Mouse (Mus musculus) cerebellum, adult 2 months (tissue): ENCODE results near the gene Gm49354. TPM values are rescaled to one million over a fixed set of nuclear protein-coding genes. Genes with fewer than 3 reads are reported as not detected.
"Not testable (repeated sequence)": the region's sequence is repeated elsewhere in the genome, so short reads cannot be mapped to it uniquely, and the experiment has no call there.

ENCODE experiments used
- DNase-seq, 2 experiments: peaks; one replicate each; pipeline ENCODE4 v3.0.0; 2021
- H3K27ac ChIP-seq: fragments of 200-500 bp; 2 replicates; pipeline ENCODE4 v1.5.1; 2012; ENCODE audit warnings: low read length, control low read depth, inconsistent platforms; ENCODE audit not compliant: insufficient read depth
- H3K27me3 ChIP-seq: fragments of 200-500 bp; 2 replicates; pipeline ENCODE4 v1.6.1; 2012; ENCODE audit warnings: inconsistent platforms, mild to moderate bottlenecking, low read length, moderate library complexity; ENCODE audit not compliant: control insufficient read depth, insufficient read depth
- H3K4me1 ChIP-seq: fragments of 200-500 bp; 2 replicates; pipeline ENCODE4 v1.6.1; 2011; ENCODE audit warnings: low read length; ENCODE audit not compliant: control insufficient read depth, insufficient read depth
- H3K4me3 ChIP-seq: fragments of 200-500 bp; replicated peaks from 2 replicates; pipeline ENCODE3; 2011; ENCODE audit warnings: mild to moderate bottlenecking, low read depth, low read length, control low read depth; ENCODE audit not compliant: insufficient read depth
- CTCF ChIP-seq: fragments of 200-500 bp; IDR thresholded peaks from 2 replicates; pipeline ENCODE4 v1.5.1; 2011; ENCODE audit warnings: low read depth, mild to moderate bottlenecking, control low read depth, low read length, moderate library complexity, borderline replicate concordance; ENCODE audit not compliant: insufficient read depth
- POLR2A ChIP-seq: fragments of 200-500 bp; IDR thresholded peaks from 2 replicates; pipeline ENCODE4 v1.6.1; 2011; ENCODE audit warnings: low read length, control low read depth, borderline replicate concordance; ENCODE audit not compliant: insufficient read depth
- WGBS: fragments of 180-500 bp; shearing (Covaris S2); methylation state at CpG from one replicate; pipeline ENCODE4 v1.1.7; 2018; 5-methylcytosine and 5-hydroxymethylcytosine counted together
- polyA plus RNA-seq: library from polyadenylated mRNA; depleted of rRNA; stranded (reverse); fragments of >200 nt; gene quantifications from 2 replicates; pipeline ENCODE4 v1.2.3, GENCODE M21; 2012

The Gm49354 gene
- polyA plus RNA-seq, 1 experiment: not detected

DNA sequence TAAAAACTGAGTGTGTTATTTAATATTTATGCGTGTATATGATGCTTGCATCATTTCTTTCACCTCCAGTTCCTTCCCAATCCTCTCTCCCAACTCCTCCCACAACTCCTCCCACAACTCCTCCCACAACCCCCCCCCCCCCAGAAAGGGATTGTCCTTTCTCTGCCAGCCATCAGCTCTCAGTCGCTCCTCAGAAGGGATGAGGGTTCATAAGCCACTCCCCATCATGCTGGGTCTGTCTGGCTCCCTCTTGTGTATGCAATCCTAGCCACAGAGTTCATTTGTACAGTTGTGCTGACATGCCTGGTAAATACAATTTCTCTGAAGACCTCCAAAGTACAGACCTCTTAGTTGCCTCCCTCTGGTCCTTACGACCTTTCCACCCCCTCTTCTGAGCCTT is 46.9 kb downstream of the Gm49354 start:
- H3K27me3 ChIP-seq: no peaks in the 10 kb centered on the region
- 37% methylated on average over 3 of the region's 3 CpGs for WGBS
- no peak for DNase-seq
- H3K4me3 ChIP-seq: no peak overlapping the region
- TF ChIP-seq CTCF (no peak), POLR2A (no peak)
- no peaks in the 10 kb centered on the region; the same call in 1 of the 2 replicates for H3K4me1 ChIP-seq
- no peak overlapping the region for H3K27ac ChIP-seq

DNA sequence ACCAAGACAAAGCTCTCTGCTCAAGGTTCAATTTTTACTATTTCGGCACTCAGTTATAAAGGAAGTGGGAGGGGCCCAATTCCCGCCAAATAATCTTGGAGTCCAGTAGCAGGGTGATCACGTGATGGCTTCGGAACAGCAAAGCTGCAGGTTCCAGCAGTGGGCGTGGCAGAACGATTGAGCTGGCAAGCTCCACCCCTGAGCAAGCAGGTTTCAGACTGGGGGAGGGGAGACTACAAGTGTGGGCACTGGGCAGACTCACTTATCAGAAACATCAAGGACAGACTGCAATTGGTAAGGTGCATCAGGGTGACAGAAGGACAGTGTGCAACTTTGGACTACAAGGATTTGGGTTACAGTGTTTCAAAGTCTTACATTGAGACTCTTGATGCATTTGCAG is 47.7 kb downstream of the Gm49354 start:
- not testable (repeated sequence) for DNase-seq, H3K27me3 ChIP-seq, H3K4me3 ChIP-seq, H3K27ac ChIP-seq, H3K4me1 ChIP-seq
- WGBS: 45% methylated on average over 6 of the region's 6 CpGs

DNA sequence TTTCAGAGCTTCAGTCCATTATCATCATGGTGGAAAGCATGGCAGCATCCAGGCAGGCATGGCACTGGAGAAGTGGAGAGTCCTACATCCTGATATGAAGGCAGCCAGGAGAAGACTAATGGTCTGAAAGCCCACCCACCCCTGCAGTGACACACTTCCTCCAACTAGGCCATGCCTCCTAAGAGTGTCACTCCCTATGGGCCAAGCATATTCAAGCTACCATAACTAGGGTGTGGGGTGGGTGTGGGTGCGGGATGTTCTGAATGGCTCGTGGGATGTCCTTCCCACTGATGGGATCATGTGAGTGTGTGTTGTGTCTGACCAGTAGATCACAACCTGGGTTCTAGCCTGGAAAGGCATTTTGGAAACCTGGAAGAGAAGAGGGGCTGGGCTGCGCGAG is 48.1 kb downstream of the Gm49354 start:
- Histone ChIP-seq H3K27ac (no peak overlapping the region), H3K27me3 (no peaks in the 10 kb centered on the region), H3K4me3 (no peak overlapping the region), H3K4me1 (no peaks in the 10 kb centered on the region; the same call in 1 of the 2 replicates)
- no peak for TF ChIP-seq POLR2A
- TF ChIP-seq CTCF: no peak
- WGBS: 89% methylated on average over 4 of the region's 4 CpGs
- DNase-seq: no peak

DNA sequence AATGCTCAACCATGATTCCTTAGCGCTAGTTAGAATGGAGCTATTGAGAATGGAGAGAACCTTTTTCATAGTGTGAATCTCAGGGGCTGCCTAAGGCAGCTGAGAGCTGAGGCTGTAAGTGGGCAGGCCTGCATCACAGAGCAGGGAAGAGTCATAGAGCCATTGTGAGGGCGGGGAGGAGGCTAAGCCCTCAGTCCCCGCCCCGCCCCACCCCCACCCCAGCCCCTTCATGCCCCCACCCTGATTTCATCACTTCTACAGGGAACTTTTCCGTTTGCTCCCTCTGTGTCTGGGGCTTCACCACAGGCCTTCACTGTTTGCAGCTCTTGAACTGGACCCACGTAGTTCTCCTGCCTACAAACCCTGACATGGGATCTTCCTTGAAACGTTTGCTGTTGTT is 50.4 kb downstream of the Gm49354 start, which contains the start of gene Spata31d1d:
Gene Spata31d1d (minus strand): TSS at position 101 of the 400 bp plus-strand sequence.
- H3K27me3 ChIP-seq: no peaks in the 10 kb centered on the region
- H3K27ac ChIP-seq: no peak within 1 kb of the TSS
- H3K4me3 ChIP-seq: no peak within 1 kb of the TSS
- WGBS: 49% methylated on average over 7 of the region's 7 CpGs
- DNase-seq: no peak
- TF ChIP-seq CTCF (no peak), POLR2A (no peak)
- no peaks in the 10 kb centered on the region; the same call in 1 of the 2 replicates for H3K4me1 ChIP-seq

DNA sequence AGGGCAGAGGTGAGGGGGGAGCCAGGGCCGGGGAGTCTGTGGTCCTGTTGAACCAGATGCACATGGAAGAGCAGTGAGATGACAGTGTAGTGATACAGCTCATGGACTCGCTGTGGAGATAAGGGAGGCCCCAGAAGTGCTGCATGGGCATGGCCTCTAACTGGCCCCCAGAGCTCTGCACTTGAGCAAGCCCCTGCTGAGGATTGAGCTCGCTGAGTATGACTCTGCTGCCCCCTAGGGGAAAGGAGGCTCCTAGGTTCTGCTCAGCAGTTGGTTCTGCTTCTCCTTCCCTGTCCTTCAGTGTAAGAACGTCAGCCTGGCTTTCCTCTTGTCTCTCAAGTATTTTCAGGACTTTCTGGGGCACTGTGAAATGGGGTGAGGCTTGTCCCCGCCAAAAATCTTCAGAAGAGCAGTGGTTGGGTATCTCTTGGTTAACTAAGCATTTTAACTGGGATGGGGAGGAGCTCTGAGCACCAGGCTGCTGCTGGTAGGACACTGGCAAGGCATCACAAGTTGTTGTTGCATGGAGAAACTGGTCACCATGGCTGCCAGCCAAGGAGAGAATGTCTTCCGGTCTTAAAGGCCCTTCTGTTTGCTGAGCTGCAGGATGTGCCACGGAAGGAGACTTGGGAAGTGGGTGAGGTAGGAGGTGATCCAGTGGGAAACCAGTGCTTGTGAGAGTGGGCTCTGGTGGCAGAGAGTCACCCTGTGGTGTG is 53.5 kb downstream of the Gm49354 start:
- 12% methylated on average over 7 of the region's 7 CpGs for WGBS
- TF ChIP-seq CTCF (peak; percentile 97), POLR2A (no peak)
- Histone ChIP-seq H3K4me1 (no peaks in the 10 kb centered on the region; the same call in 1 of the 2 replicates), H3K27me3 (no peaks in the 10 kb centered on the region), H3K27ac (no peak overlapping the region), H3K4me3 (no peak overlapping the region)
- DNase-seq: peak; percentile 77 to 83

DNA sequence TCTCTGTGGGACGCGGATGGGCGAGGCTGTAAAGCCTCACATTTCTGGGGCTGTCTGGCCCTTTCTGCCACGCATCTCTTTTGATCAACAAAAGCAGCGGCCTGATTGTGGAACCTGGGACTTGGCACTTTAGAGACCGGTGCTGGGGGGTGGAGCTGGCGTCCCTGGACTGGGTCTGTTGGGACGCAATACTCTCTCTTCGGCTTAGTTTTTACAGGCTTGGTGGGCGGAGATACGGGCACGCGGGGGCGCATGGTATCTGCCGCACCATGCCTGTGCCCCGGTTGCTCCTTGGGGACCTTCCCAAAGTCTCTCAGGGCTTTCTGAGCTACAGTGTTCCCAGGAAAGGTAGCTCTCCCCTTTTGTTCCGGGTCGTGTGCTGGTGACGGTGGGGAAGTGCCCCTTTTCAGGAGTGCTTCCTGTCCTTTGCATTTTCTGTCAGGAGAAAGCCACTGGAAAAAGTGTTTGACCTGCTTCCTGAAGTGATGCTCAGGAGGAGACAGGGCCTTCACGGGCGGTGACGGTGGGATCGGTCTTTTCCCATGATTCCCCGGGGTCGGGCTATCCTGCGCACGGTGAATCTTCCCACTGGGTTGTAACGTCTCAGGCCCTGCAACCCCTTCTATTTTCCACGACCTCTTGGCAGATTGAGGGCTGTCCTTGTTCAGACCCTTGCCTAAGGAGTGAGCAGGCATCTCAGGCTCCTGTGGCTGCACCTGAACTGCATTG is 55.7 kb downstream of the Gm49354 start:
- Histone ChIP-seq H3K27ac (no peak overlapping the region), H3K4me3 (peak overlapping the region; percentile 21), H3K4me1 (no peaks in the 10 kb centered on the region), H3K27me3 (no peaks in the 10 kb centered on the region)
- no peak for TF ChIP-seq CTCF
- TF ChIP-seq POLR2A: no peak
- no peak for DNase-seq
- 38% methylated on average over 29 of the region's 29 CpGs for WGBS

DNA sequence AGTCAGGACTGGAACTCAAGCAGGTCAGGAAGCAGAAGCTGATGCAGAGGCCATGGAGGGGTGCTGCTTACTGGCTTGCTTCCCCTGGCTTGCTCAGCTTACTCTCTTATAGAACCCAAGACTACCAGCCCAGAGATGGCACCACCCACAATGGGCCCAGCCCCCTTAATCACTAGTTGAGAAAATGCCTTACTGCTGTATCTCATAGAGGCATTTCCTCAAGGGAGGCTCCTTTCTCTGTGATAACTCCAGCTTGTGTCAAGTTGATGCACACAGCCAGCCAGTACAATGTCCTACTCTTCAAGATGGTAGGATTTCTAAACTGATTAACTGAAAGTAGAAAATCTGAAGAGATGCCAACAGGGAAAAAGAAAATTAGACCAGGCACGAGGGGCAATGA is 60.0 kb downstream of the Gm49354 start:
- DNase-seq, H3K27ac ChIP-seq, H3K4me3 ChIP-seq, H3K27me3 ChIP-seq, H3K4me1 ChIP-seq: not testable (repeated sequence)
- WGBS: 84% methylated on average over 1 of the region's 1 CpGs

DNA sequence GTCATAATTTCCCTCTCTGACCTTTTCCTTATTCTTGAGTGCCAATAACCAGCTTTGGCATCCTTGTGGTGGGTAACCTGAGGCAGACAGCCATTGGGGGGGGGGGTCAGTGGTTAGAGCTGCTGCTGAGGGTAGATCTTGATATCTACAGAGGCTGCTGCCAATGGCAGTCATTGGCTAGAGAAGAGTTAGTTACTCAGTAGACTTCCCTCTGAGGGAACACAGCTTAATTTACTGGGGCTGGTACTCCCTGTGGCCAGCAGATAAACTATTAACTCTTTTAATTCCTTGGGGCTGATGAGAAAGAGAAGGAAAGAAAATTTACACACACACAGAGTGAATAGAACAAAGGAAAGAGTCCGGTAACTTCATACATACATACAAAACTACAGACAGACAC is 62.6 kb downstream of the Gm49354 start:
- TF ChIP-seq POLR2A (no peak), CTCF (no peak)
- H3K4me1 ChIP-seq: no peaks in the 10 kb centered on the region
- WGBS: 86% methylated on average over 1 of the region's 1 CpGs
- DNase-seq: no peak
- no peaks in the 10 kb centered on the region for H3K27me3 ChIP-seq
- no peak overlapping the region for H3K4me3 ChIP-seq
- no peak overlapping the region for H3K27ac ChIP-seq

DNA sequence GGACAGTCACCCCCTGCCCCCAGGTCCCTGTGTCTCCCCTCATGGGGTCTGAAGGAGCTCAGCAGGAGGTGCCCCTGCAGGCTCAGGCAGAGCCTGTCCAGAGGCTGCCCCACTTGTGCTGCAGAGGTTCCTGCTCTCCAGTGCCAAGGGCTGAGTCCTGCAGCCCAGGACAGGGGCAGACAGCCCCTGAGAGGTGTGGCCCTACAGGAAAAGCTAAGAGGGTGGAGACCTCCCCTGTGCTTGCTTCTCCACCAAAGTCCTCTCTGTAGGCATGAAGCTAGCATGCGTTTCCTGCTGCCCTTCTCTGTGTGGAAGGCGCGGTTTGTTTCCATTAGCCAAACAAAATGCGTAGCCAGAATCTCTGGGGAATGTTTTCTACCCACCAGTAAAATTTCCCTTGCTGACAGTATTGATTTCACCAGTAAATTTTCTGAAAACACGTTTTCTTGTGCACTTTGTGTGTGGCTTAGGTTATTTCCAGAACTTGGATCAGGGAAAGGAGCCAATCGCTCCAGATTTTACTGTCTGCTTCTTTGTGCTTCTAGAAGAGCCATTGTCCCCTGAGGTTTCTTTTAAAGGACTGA is 63.1 kb downstream of the Gm49354 start:
- DNase-seq, H3K4me3 ChIP-seq, H3K27me3 ChIP-seq, H3K4me1 ChIP-seq, H3K27ac ChIP-seq: not testable (repeated sequence)
- 57% methylated on average over 6 of the region's 6 CpGs for WGBS
